In the genomic region with DNA sequence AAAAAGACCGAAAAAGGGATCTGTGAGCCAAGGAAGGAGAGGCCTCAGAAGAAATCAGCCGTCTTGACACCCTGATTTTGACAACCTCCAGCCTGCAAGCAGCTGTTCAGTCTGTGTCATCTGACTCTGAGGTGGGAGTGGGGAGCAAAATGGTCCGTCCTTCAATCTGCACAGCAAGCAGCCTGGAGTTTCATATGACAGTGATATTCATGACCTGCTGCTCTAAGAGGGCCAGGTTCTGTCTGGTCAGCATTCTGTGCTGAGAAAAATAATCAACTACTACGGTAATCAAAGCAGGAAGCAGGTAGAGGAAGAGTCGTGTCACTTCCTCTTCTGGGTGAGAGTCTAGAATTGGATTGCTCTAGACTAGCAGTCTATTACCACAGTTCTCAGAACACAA, we compare ENCODE assay signal across 14 mouse cellular contexts. TPM values are rescaled to one million over a fixed set of nuclear protein-coding genes. Genes with fewer than 3 reads are reported as not detected.
DNase-seq lines count a peak whose midpoint lies in the region; ATAC-seq and TF ChIP-seq lines count a peak whose summit lies in the region.
"Had no signal": no experiment of that assay in that cellular context is flagged by ENCODE, and none has a peak within 500 bp of the region (broad histone marks: within the 10 kb centered on the region; RNA-seq: fewer than 3 reads in every experiment).

No protein-coding gene starts in this region.

- no peaks in the 10 kb centered on the region for H3K27me3 ChIP-seq in kidney, embryonic 16.5 days (ENCODE audit: insufficient read depth, low read length)
- H3K27me3 ChIP-seq in liver, embryonic 14.5 days (ENCODE audit: control insufficient read depth, insufficient read depth, low read length), result no peaks in the 10 kb centered on the region
- H3K27me3 ChIP-seq: embryonic facial prominence, embryonic 13.5 days; megakaryocyte, embryonic 14.5 days had no signal

- DNase-seq in kidney, postnatal 14 days, result no peak
- DNase-seq in thymus, postnatal 0 days (ENCODE audit: low spot score), result peak; percentile 55
- DNase-seq in thymus, postnatal 10 days (ENCODE audit: low spot score in 2 of 2), result no peak
- no peak for DNase-seq in liver, embryonic 14.5 days (ENCODE audit: low read depth in 3 of 3, low spot score in 3 of 3)
- DNase-seq in right cerebral cortex, adult 18-20 months, result no peak
- DNase-seq in layer of hippocampus, adult 11-12 months (ENCODE audit: low spot score), result no peak
- no peak for DNase-seq in urinary bladder, postnatal 25 days (ENCODE audit: low spot score)
- DNase-seq: cerebellum, adult 18-20 months; layer of hippocampus, postnatal 36 days; spleen, adult 18-20 months had no signal

- no peak overlapping the region; the same call in 1 of the 2 replicates for H3K4me2 ChIP-seq in kidney, embryonic 16.5 days (replicated peaks; ENCODE audit: low read depth, low read length)
- peak overlapping the region; percentile 73 for H3K4me2 ChIP-seq in liver, embryonic 14.5 days (ENCODE audit: low read depth)
- H3K4me2 ChIP-seq: embryonic facial prominence, embryonic 13.5 days had no signal

- peaks cover 13% of the 10 kb centered on the region for H3K4me1 ChIP-seq in kidney, embryonic 16.5 days (ENCODE audit: insufficient read depth, low read length)
- H3K4me1 ChIP-seq in liver, embryonic 14.5 days (replicated peaks; ENCODE audit: control insufficient read depth in 2 of 2, insufficient read depth in 2 of 2, low read length in 1 of 2), result peaks cover 73 to 79% of the 10 kb centered on the region in 2 experiments

- no peak for TF ChIP-seq EP300 in liver, embryonic 14.5 days (IDR thresholded peaks at IDR 0.05; ENCODE audit: low read depth)

- H3K9ac ChIP-seq in kidney, embryonic 16.5 days (replicated peaks; ENCODE audit: low read length), result no peak overlapping the region
- peak overlapping the region; percentile 29; the same call in 1 of the 2 replicates for H3K9ac ChIP-seq in liver, embryonic 14.5 days (replicated peaks)
- H3K9ac ChIP-seq: embryonic facial prominence, embryonic 13.5 days had no signal

- ATAC-seq in kidney, embryonic 16.5 days (ENCODE audit: low FRiP score, low TSS enrichment), result peak; percentile 29; the same call in 1 of the 2 replicates
- ATAC-seq in liver, embryonic 14.5 days (ENCODE audit: insufficient read depth), result no peak

- no peak overlapping the region; the same call in 1 of the 2 replicates for H3K27ac ChIP-seq in kidney, embryonic 16.5 days (ENCODE audit: low read length)
- H3K27ac ChIP-seq in liver, embryonic 14.5 days, result peak overlapping the region; percentile 100
- H3K27ac ChIP-seq: embryonic facial prominence, embryonic 13.5 days; heart, embryonic 10.5 days had no signal

- no peaks in the 10 kb centered on the region for H3K9me3 ChIP-seq in kidney, embryonic 16.5 days (ENCODE audit: low read length)
- no peaks in the 10 kb centered on the region for H3K9me3 ChIP-seq in liver, embryonic 14.5 days (ENCODE audit: control insufficient read depth, low read length)
- H3K9me3 ChIP-seq: embryonic facial prominence, embryonic 13.5 days; heart, embryonic 10.5 days; megakaryocyte, embryonic 14.5 days had no signal

- H3K4me3 ChIP-seq in kidney, embryonic 16.5 days (ENCODE audit: low read length), result no peak overlapping the region
- H3K4me3 ChIP-seq in liver, embryonic 14.5 days (ENCODE audit: insufficient read depth in 1 of 2, low read depth in 2 of 2, low read length in 2 of 2), result no peak overlapping the region
- H3K4me3 ChIP-seq: embryonic facial prominence, embryonic 13.5 days; heart, embryonic 10.5 days had no signal

- no peaks in the 10 kb centered on the region for H3K36me3 ChIP-seq in kidney, embryonic 16.5 days (ENCODE audit: insufficient read depth, low read length)
- no peaks in the 10 kb centered on the region for H3K36me3 ChIP-seq in liver, embryonic 14.5 days (replicated peaks; ENCODE audit: control insufficient read depth, insufficient read depth, low read depth)
- H3K36me3 ChIP-seq: embryonic facial prominence, embryonic 13.5 days; heart, embryonic 10.5 days had no signal

- no peak for TF ChIP-seq CTCF in liver, embryonic 14.5 days (IDR thresholded peaks at IDR 0.05; ENCODE audit: low read depth)

- 23% methylated on average over 5 of the region's 5 CpGs for WGBS in kidney, embryonic 16.5 days
- WGBS in liver, embryonic 14.5 days (ENCODE audit: insufficient replicate concordance), result 24% methylated on average over 5 of the region's 5 CpGs

RNA-seq across cellular contexts. Expression of a gene that starts 1.1 kb away (rescaled TPM):
- polyA plus RNA-seq in kidney, embryonic 16.5 days (2015; fragmentation: Nextera tagmentation; extraction: Ambion mirVana), result 75.2 and 78.0 TPM in 2 replicates
- polyA plus RNA-seq in thymus, postnatal 0 days (2015; fragmentation: Nextera tagmentation; extraction: Ambion mirVana), result 354 and 407 TPM in 2 replicates
- 54.3 and 82.5 TPM in 2 replicates for polyA plus RNA-seq in liver, embryonic 14.5 days (2012; rRNA removed)
- polyA plus RNA-seq in liver, embryonic 14.5 days (2014; fragmentation: Nextera tagmentation; extraction: Ambion mirVana), result 331 and 345 TPM in 2 replicates
